Mouse (Mus musculus): ENCODE results near the gene Gtf2i. TPM values are rescaled to one million over a fixed set of nuclear protein-coding genes. Genes with fewer than 3 reads are reported as not detected.

Gene Gtf2i
- polyA plus RNA-seq, 1 experiment from 2014 or later: 157 TPM

DNA sequence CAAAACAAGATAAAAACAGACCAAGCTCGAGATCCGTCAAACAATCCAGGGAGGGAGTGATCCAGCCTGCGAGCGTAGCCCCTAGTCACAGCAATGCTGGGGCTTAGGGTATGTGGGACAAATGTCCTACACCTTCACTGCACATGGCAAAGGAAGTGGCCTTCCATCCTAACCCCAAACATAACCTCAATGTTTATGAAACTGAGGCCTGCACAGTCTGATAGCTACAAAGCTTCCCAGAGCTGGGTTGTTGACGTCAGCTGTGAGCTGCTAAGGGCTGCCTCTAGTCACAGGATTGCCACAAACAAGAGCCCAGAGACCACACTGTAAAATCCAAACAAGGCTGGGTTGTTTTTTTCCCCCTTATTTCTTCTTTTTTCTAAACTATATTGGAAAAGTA is 44.8 kb downstream of the Gtf2i start:
- no peak overlapping the region for H3K27ac ChIP-seq
- no peaks in the 10 kb centered on the region for H3K4me1 ChIP-seq (replicated peaks; ENCODE audit: insufficient read depth, low read length)
- TF ChIP-seq CTCF (IDR thresholded peaks at IDR 0.05; ENCODE audit: low read depth): no peak
- DNase-seq (ENCODE audit: low spot score): no peak
- no peaks in the 10 kb centered on the region for H3K9me3 ChIP-seq (replicated peaks; ENCODE audit: low read length)
- ATAC-seq (replicated peaks; ENCODE audit: low FRiP score, low read depth): no peak
- no peak overlapping the region for H3K4me2 ChIP-seq (ENCODE audit: low read length)
- WGBS: 82% methylated on average over 5 of the region's 5 CpGs
- H3K36me3 ChIP-seq (ENCODE audit: insufficient read depth, low read length): peaks cover 79% of the 10 kb centered on the region
- H3K9ac ChIP-seq (ENCODE audit: low read depth, low read length): no peak overlapping the region
- H3K4me3 ChIP-seq (replicated peaks; ENCODE audit: low read depth, low read length): no peak overlapping the region
- H3K27me3 ChIP-seq (ENCODE audit: insufficient read depth, low read length): no peaks in the 10 kb centered on the region

DNA sequence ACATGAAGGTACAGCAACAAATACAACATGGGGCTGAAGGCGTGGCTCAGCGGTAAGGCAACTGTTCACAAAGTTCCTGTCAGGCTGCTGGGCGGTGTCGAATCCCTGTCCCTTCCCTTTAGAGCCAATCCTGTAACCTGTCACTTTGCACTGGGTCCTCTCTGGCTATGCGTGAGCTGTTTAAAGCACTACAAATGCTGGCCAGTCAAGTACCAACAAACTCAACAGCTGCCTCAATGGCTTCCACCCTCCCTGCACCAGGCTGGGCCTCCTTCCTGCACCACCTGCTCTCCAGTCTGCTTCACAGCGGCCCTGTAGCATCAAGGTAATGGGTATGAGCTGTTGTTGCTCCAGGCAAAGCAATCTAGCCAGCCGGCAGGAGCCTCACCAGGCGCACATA is 45.8 kb downstream of the Gtf2i start:
- Histone ChIP-seq H3K4me3 (replicated peaks; ENCODE audit: low read depth, low read length) (no peak overlapping the region), H3K27ac (no peak overlapping the region), H3K9ac (ENCODE audit: low read depth, low read length) (no peak overlapping the region), H3K4me2 (ENCODE audit: low read length) (no peak overlapping the region), H3K27me3 (ENCODE audit: insufficient read depth, low read length) (no peaks in the 10 kb centered on the region), H3K36me3 (ENCODE audit: insufficient read depth, low read length) (peaks cover 82% of the 10 kb centered on the region), H3K9me3 (replicated peaks; ENCODE audit: low read length) (no peaks in the 10 kb centered on the region), H3K4me1 (replicated peaks; ENCODE audit: insufficient read depth, low read length) (no peaks in the 10 kb centered on the region)
- ATAC-seq (replicated peaks; ENCODE audit: low FRiP score, low read depth): no peak
- no peak for TF ChIP-seq CTCF (IDR thresholded peaks at IDR 0.05; ENCODE audit: low read depth)
- WGBS: 96% methylated on average over 8 of the region's 8 CpGs
- no peak for DNase-seq (ENCODE audit: low spot score)

- DNase-seq (ENCODE audit: low spot score) (peak; percentile 44), ATAC-seq (replicated peaks; ENCODE audit: low FRiP score, low read depth) (no peak; the same call in 1 of the 2 replicates)
- H3K27ac ChIP-seq: no peak overlapping the region; the same call in 1 of the 2 replicates
- no peak overlapping the region for H3K9ac ChIP-seq (ENCODE audit: low read depth, low read length)
- H3K4me2 ChIP-seq (ENCODE audit: low read length): no peak overlapping the region
- H3K9me3 ChIP-seq (replicated peaks; ENCODE audit: low read length): no peaks in the 10 kb centered on the region
- no peaks in the 10 kb centered on the region for H3K27me3 ChIP-seq (ENCODE audit: insufficient read depth, low read length)
- H3K36me3 ChIP-seq (ENCODE audit: insufficient read depth, low read length): peaks cover 80% of the 10 kb centered on the region
- H3K4me3 ChIP-seq (replicated peaks; ENCODE audit: low read depth, low read length): no peak overlapping the region
- no peaks in the 10 kb centered on the region for H3K4me1 ChIP-seq (replicated peaks; ENCODE audit: insufficient read depth, low read length)
- TF ChIP-seq CTCF (IDR thresholded peaks at IDR 0.05; ENCODE audit: low read depth): no peak
- 62% methylated on average over 18 of the region's 18 CpGs for WGBS
Observed at GRCm38 (mm10) chr5:134266404-134266803, 48.2 kb downstream of the Gtf2i start.

DNA sequence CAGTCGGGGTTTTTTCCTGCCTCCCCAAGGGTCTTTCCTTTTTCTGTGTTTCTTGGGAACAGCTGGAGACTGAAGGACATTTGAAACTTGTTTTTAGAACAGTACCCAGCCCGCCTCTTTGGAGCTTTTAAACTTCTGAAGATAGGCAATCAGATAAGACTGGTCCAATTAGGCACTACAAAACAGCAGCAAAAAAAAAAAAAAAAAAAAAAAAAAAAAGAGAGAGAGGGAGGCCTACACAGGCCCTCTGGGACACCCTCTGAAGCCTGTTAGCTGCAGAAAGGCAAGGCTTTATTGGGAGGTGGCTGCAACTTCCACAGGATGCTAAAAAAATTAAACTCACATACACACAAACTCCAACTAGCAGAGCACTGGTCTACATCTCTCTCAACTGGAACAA is 48.7 kb downstream of the Gtf2i start:
- H3K4me2 ChIP-seq (ENCODE audit: low read length): no peak overlapping the region
- H3K27ac ChIP-seq: no peak overlapping the region
- TF ChIP-seq CTCF (IDR thresholded peaks at IDR 0.05; ENCODE audit: low read depth): no peak
- ATAC-seq (replicated peaks; ENCODE audit: low FRiP score, low read depth): no peak
- no peak overlapping the region for H3K4me3 ChIP-seq (replicated peaks; ENCODE audit: low read depth, low read length)
- DNase-seq (ENCODE audit: low spot score): no peak
- 54% methylated on average over 2 of the region's 2 CpGs for WGBS
- H3K36me3 ChIP-seq (ENCODE audit: insufficient read depth, low read length): peaks cover 80% of the 10 kb centered on the region
- H3K4me1 ChIP-seq (replicated peaks; ENCODE audit: insufficient read depth, low read length): no peaks in the 10 kb centered on the region
- no peaks in the 10 kb centered on the region for H3K27me3 ChIP-seq (ENCODE audit: insufficient read depth, low read length)
- no peaks in the 10 kb centered on the region for H3K9me3 ChIP-seq (replicated peaks; ENCODE audit: low read length)
- no peak overlapping the region for H3K9ac ChIP-seq (ENCODE audit: low read depth, low read length)

DNA sequence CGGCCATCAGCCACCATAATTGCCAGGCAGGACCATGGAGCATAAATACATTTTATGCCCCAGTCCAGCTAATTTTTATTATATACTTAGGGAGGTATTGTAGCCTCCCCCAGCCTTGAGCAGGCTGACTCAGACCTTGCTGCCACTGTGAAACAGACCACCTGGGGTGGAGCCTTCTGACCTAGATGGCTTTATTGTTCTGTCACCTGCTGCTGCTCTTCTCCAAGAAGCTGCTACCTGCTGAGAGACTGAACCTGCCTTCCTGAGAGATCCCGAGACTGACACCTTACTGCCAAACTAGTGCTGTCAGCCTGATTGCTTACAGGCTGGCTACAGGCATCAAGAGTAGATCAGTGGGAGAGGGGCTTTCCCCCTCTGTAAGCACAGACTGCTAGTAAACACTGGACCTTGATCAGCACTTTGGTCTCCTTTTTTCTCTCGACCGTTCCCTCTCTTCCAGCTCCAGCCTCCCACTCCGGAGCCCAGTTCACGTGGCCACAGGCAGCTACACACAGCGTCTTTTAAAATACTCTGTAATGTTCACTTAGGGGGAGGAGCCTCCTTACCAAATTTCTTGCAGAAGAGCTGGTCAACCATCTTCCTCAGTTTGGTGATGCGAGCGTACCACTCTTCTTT is 54.4 kb downstream of the Gtf2i start:
- WGBS: 90% methylated on average over 9 of the region's 9 CpGs
- H3K9me3 ChIP-seq (replicated peaks; ENCODE audit: low read length): no peaks in the 10 kb centered on the region

GRCm38 (mm10) chr5:134258934-134259333 is 55.6 kb downstream of the Gtf2i start:
- no peak overlapping the region for H3K9ac ChIP-seq (ENCODE audit: low read depth, low read length)
- no peak overlapping the region for H3K27ac ChIP-seq
- WGBS: 95% methylated on average over 2 of the region's 2 CpGs
- no peak overlapping the region for H3K4me3 ChIP-seq (replicated peaks; ENCODE audit: low read depth, low read length)
- no peak for TF ChIP-seq CTCF (IDR thresholded peaks at IDR 0.05; ENCODE audit: low read depth)
- no peak for DNase-seq (ENCODE audit: low spot score)
- peaks cover 88% of the 10 kb centered on the region for H3K36me3 ChIP-seq (ENCODE audit: insufficient read depth, low read length)
- H3K4me1 ChIP-seq (replicated peaks; ENCODE audit: insufficient read depth, low read length): no peaks in the 10 kb centered on the region
- ATAC-seq (replicated peaks; ENCODE audit: low FRiP score, low read depth): no peak
- H3K4me2 ChIP-seq (ENCODE audit: low read length): no peak overlapping the region
- no peaks in the 10 kb centered on the region for H3K9me3 ChIP-seq (replicated peaks; ENCODE audit: low read length)
- H3K27me3 ChIP-seq (ENCODE audit: insufficient read depth, low read length): no peaks in the 10 kb centered on the region

More for the DNA sequence above, 54.4 kb downstream of the Gtf2i start:
- H3K4me2 ChIP-seq (ENCODE audit: low read length): no peak overlapping the region
- DNase-seq (ENCODE audit: low spot score) (no peak), ATAC-seq (replicated peaks; ENCODE audit: low FRiP score, low read depth) (no peak)
- no peak overlapping the region for H3K9ac ChIP-seq (ENCODE audit: low read depth, low read length)
- no peaks in the 10 kb centered on the region for H3K27me3 ChIP-seq (ENCODE audit: insufficient read depth, low read length)
- H3K4me1 ChIP-seq (replicated peaks; ENCODE audit: insufficient read depth, low read length): no peaks in the 10 kb centered on the region
- H3K4me3 ChIP-seq (replicated peaks; ENCODE audit: low read depth, low read length): no peak overlapping the region
- peaks cover 87% of the 10 kb centered on the region for H3K36me3 ChIP-seq (ENCODE audit: insufficient read depth, low read length)
- no peak overlapping the region for H3K27ac ChIP-seq
- no peak for TF ChIP-seq CTCF (IDR thresholded peaks at IDR 0.05; ENCODE audit: low read depth)

GRCm38 (mm10) chr5:134258395-134258794 is 56.2 kb downstream of the Gtf2i start:
- Histone ChIP-seq H3K36me3 (ENCODE audit: insufficient read depth, low read length) (peaks cover 88% of the 10 kb centered on the region), H3K9me3 (replicated peaks; ENCODE audit: low read length) (no peaks in the 10 kb centered on the region), H3K27me3 (ENCODE audit: insufficient read depth, low read length) (no peaks in the 10 kb centered on the region), H3K27ac (no peak overlapping the region), H3K4me3 (replicated peaks; ENCODE audit: low read depth, low read length) (no peak overlapping the region), H3K4me2 (ENCODE audit: low read length) (no peak overlapping the region), H3K4me1 (replicated peaks; ENCODE audit: insufficient read depth, low read length) (no peaks in the 10 kb centered on the region), H3K9ac (ENCODE audit: low read depth, low read length) (no peak overlapping the region)
- 74% methylated on average over 4 of the region's 4 CpGs for WGBS
- DNase-seq (ENCODE audit: low spot score): no peak
- no peak for TF ChIP-seq CTCF (IDR thresholded peaks at IDR 0.05; ENCODE audit: low read depth)
- no peak for ATAC-seq (replicated peaks; ENCODE audit: low FRiP score, low read depth)

All from kidney, postnatal 0 days (tissue).